Mouse (Mus musculus) gastrocnemius, adult 18-20 months (tissue): ENCODE data around the gene Klhl32. TPM values are rescaled to one million over a fixed set of nuclear protein-coding genes. Genes with fewer than 3 reads are reported as not detected.

Source experiments
- DNase-seq: peaks from one replicate; pipeline ENCODE4 v3.0.0; 2021; ENCODE audit warnings: low spot score
- total RNA-seq, 2 experiments: library from RNA; stranded (reverse); gene quantifications; 2 replicates each; pipeline ENCODE4 v1.2.3; 2021

The Klhl32 gene
- total RNA-seq, 2 experiments from 2014 or later, result 0.09 to 0.31 TPM

GRCm38 (mm10) chr4:24631177-24631911, 219.6 kb downstream of the Klhl32 start:
- DNase-seq, result no peak

DNA sequence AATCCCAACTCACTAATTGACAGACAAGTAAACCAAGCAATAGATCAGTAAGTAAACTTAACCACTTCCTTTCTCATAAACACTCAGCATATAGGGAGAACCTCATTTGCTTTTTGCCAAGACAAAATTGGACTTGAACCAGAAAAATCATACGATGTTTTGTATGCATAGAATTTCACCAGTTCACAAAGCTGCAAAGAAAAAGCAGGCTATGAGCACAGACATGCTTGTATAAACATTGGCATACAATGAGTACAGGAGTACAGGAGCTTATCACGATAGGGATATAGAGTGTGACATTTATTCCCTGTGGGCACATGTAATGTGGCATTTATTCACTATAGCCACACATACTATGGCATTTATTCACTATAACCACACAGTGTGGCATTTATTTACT, 220.5 kb downstream of the Klhl32 start:
- DNase-seq, result no peak

DNA sequence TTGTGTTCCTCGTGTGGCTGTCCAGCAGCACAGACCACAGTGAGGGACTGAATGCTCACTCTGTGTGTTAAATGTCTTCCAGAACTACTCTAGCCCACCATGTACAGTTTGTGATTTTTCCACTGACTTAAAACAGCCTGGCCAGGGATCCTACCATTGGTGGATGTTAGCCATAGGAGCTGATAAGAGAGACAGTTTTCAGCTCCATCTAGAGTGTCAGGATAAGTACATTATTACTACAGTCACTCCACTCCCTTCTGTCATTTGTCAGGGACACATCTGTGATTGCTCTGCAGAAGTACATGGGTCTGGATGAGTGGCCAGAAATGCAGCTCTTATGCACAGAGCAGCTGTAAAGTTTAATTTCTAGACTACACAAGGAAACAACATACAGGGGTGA, 223.1 kb downstream of the Klhl32 start:
- no peak for DNase-seq

DNA sequence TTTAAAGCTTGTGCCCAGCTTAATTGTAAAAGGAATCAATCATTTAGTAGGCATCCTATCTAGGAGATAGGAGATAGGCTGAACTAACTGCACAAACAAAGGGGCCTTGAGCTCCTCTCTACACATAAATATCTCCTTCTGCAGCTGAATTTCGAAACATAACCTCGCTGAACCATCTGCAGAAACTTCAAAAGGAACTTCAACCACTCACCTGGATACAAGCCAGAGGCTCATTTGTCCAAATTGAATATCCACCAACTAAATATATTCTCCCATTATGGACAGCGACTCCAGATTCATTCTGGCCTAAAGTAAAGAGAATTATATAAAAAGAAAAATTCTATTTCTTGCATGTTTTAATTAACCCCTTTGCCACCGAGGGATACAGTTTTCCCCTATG, 224.2 kb downstream of the Klhl32 start:
- no peak for DNase-seq

- no peak for DNase-seq
Measured at GRCm38 (mm10) chr4:24625951-24626584, 224.9 kb downstream of the Klhl32 start.

DNA sequence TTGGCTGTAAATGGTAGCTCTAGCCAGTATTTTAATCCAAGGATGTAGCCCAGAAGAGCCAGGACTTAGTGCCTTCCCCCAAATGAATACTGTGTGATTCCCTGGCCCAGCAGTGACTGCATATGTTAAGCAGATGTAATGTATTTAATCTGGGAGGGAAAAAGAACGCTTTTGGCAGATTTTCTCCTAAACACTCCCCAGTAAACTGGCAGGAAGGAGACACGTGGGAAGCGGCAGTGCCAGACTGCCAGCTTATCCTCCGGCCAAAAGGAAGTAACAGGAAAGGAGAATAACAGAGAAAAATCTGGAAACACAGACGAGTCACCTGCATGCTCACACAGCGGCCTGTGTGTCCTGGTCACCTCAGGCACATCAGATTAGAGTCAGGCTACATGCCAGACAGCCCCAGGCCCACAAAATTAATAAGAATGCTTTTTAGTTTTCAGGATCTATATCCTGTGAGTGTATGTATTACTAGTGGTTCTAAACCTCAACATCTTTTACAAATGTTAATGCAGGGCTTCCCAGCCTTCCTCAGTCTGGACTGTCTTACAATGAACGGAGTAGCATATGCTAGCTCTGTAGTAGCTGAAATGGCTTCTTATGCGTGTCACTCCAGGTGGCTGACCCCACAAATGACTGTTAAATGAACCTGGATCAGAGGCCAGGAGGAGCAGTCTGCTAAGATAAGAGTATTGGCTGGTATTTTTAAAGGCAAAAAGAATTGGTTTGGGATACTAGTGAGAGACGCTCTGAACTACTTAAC, 229.3 kb downstream of the Klhl32 start:
- no peak for DNase-seq

DNA sequence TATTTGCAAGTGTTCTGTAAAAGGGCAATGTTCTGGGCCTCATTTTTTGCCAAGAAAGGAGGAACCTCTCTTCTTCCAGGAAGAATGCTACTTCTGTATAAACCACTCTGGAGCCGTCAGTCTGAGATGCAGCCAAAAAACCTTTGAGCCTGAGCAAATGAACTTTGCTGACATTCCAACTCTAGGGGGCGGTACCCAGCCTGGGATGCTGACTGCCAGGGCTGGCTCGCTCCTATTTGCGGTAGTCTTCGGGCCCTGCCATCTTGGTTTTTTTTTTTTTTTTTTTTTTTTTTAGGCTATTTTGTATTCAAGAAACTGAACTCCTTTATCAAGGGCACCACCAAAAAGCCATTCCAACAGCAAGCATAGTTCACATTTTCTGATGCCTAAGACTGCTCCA, 230.5 kb downstream of the Klhl32 start:
- DNase-seq, result no peak

- no peak for DNase-seq
Measured at GRCm38 (mm10) chr4:24620005-24620404, 230.9 kb downstream of the Klhl32 start.

- no peak for DNase-seq
Measured at GRCm38 (mm10) chr4:24609564-24609963, 241.4 kb downstream of the Klhl32 start.

- no peak for DNase-seq
Measured at GRCm38 (mm10) chr4:24609085-24609484, 241.8 kb downstream of the Klhl32 start.

DNA sequence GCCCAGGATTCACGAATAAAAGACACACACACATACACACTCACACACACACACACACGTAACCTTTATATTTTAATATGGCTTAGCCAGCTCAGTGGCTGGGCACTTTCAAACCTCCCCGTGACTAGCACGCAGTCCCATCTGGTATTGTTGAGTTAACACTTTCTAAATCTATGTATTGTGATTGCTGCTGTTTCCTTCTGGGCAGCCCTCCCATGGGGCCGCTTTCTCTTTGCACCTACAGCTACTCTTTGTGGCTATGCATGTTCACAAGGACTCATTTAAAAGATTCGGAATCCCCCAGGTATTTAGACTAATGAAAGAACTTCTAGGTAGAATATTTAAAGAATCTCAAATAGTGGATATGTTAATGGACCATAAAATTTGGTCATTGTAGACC, 249.2 kb downstream of the Klhl32 start:
- DNase-seq, result no peak

DNA sequence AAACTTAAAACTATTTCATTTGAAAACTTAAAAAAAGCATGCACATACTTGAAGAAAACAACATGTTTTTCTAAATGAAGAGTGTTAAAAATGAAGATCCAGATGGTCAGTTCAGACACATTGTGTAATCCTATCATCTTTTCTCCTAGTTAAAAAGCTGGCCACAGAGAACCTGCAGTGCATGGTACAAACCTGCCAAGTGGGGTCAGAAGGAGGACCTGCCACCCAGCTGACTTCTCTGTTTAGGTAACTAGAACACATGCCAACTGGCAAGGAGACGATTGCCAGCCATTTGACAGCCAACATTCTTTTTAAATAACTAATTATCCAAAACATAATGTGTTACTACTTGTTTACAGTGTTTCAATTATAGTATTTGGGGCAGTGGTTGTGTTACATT, 252.3 kb downstream of the Klhl32 start:
- no peak for DNase-seq

DNA sequence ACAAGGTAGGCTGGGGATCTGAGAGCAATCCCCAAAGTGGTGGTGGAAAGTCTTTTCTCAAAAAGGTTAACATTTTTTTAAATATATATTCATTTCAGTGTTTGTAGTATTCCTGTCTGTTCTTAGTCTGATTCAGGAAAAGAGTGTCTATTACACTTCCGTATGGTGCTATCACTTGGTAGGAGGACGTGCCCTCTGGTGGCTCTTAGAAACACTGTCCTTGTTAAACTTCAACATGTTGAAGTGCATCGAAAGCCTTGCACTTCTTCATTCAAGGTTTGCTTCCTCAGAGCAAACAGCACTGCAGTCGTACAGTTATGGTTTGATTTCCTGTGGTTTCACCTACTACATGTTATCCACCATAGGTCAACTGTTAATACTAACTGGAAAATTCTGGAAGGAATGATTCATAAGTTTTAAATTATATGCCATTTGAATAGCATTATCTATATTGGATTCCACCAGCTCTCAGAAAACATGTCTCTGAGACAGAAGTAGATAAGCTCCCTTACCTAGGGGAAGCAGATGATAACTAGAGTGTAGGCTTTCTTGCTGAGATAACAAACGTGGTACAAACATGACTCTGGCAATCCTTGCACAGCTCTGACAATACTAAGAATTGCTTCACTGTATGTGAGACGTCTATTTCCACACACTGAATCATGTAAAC, 253.8 kb downstream of the Klhl32 start:
- no peak for DNase-seq

- DNase-seq, result no peak
Measured at GRCm38 (mm10) chr4:24594824-24595223, 256.1 kb downstream of the Klhl32 start.

GRCm38 (mm10) chr4:24583997-24584396, 266.9 kb downstream of the Klhl32 start:
- DNase-seq, result no peak

- no peak for DNase-seq
Measured at GRCm38 (mm10) chr4:24582295-24582694, 268.6 kb downstream of the Klhl32 start.

DNA sequence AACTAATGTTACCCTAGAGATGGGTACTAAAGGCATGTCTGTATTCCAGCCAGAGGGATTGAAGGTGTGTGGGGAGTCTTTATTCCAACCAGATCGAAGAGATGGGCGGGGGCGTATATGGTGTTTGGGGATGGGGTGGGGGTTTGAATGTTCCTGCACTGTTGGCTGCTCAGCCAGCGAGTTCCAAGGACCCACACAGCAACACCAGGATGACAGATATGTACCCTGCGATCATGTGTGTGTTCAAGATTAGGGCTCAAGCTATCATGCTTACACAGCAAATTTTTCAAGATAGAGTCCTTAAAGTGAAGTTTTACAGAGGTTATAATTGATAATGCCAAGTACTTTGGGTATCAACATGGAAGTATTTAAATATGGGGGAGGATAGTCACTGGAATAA, 273.3 kb downstream of the Klhl32 start:
- DNase-seq, result no peak

- DNase-seq, result peak; percentile 28
Measured at GRCm38 (mm10) chr4:24574276-24574675, 276.6 kb downstream of the Klhl32 start.

DNA sequence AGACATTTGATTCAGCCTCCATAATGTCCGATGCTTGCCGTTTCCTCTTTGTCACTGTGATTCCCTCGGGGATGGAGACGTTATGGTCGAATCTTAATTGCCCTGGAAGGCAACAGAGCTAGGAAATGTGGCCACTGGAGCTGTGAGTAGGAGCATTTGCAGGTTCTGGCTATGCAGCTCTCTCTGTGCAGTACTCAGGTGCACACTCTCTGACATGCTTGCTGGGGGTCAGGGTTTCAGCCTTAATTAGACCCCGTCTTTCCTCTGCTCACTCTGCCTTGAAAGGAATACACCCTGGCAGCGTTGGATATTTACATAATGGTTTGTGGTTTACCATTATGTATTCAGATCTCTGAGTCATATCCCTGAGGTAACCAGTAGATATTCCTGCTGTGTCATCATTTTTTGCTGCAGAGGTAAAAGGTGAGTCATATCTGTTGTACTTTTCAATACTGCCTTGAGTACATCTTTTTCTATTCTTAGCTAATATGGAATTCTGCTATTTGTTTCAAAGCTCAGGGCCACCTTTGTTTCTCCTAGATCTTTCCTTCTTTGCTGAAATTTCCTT, 281.9 kb downstream of the Klhl32 start:
- no peak for DNase-seq

DNA sequence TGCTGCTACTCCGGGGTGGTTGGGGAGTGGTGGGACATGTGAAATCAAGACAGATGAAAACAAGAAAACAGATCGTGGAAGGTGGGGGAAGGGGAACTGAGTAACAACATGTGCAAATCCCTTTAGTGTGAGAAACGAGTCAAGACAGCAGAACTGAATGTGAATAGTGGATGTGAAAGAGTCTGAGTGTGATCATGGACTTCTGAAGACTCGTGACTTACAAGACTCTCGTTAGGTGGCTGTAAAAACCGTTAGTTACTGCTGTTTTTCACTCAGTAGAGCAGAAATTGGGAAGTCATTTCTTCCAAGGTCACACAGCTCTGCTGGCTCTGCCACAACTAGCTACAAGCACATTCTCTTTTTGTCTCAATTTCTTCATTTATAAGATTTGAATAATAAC, 282.9 kb downstream of the Klhl32 start:
- no peak for DNase-seq
